Mouse (Mus musculus) kidney, postnatal 0 days (tissue): ENCODE data around the gene Cd248. TPM values are rescaled to one million over a fixed set of nuclear protein-coding genes. Genes with fewer than 3 reads are reported as not detected.

Experiments used
- ATAC-seq: fragments of 200-750 bp; cut with Nextera tagmentation; replicated peaks from 2 replicates; pipeline ENCODE4 v1.8.0; 2017; ENCODE audit warnings: low read depth, moderate number of reproducible peaks, moderate TSS enrichment, moderate library complexity; ENCODE audit not compliant: low FRiP score
- DNase-seq: peaks from one replicate; pipeline ENCODE4 v3.0.0-alpha.2; 2016; ENCODE audit warnings: low spot score
- H3K27ac ChIP-seq: fragments of 300-500 bp; sonication (generic); 2 replicates; pipeline ENCODE4 v1.5.1; 2014; ENCODE audit warnings: mild to moderate bottlenecking
- H3K27me3 ChIP-seq: fragments of 300-500 bp; sonication (generic); 2 replicates; pipeline ENCODE4 v1.6.1; 2014; ENCODE audit warnings: low read length, mixed read lengths; ENCODE audit not compliant: insufficient read depth
- H3K36me3 ChIP-seq: fragments of 300-500 bp; sonication (generic); 2 replicates; pipeline ENCODE4 v1.6.1; 2014; ENCODE audit warnings: low read length, mixed read lengths; ENCODE audit not compliant: insufficient read depth
- H3K4me1 ChIP-seq: fragments of 300-500 bp; sonication (generic); replicated peaks from 2 replicates; pipeline ENCODE4 v1.6.1; 2014; ENCODE audit warnings: antibody characterized with exemption, low read length, mixed read lengths; ENCODE audit not compliant: insufficient read depth
- H3K4me2 ChIP-seq: fragments of 300-500 bp; sonication (generic); 2 replicates; pipeline ENCODE4 v1.6.1; 2014; ENCODE audit warnings: mild to moderate bottlenecking, low read length, moderate library complexity, mixed read lengths
- H3K4me3 ChIP-seq: fragments of 300-500 bp; sonication (generic); replicated peaks from 2 replicates; pipeline ENCODE4 v1.5.1; 2014; ENCODE audit warnings: low read depth, low read length
- H3K9ac ChIP-seq: fragments of 300-500 bp; sonication (generic); 2 replicates; pipeline ENCODE4 v1.6.1; 2014; ENCODE audit warnings: low read depth, low read length
- H3K9me3 ChIP-seq: fragments of 300-500 bp; sonication (generic); replicated peaks from 2 replicates; pipeline ENCODE4 v1.6.1; 2016; ENCODE audit warnings: low read length, inconsistent platforms, mixed read lengths
- CTCF ChIP-seq: IDR thresholded peaks from 2 replicates; pipeline ENCODE4 v1.5.1; 2016; ENCODE audit warnings: antibody characterized with exemption, low read depth, mild to moderate bottlenecking, moderate library complexity
- WGBS: fragments of 180-500 bp; shearing (Covaris S2); extraction: QIAGEN DNeasy Blood & Tissue Kit; methylation state at CpG from one replicate; pipeline ENCODE4 v1.1.7; 2014; 5-methylcytosine and 5-hydroxymethylcytosine counted together
- polyA plus RNA-seq: library from polyadenylated mRNA; unstranded; fragments of >200 nt; fragmentation: Nextera tagmentation; extraction: Ambion mirVana; gene quantifications from 2 replicates; pipeline ENCODE4 v1.2.1, GENCODE M21; 2015

Cd248 gene
- 35.0 and 40.6 TPM in 2 replicates for polyA plus RNA-seq

GRCm38 (mm10) chr19:5067867-5068569 lies at the start of gene Cd248:
TSS of gene Cd248 (plus strand) at chr19:5068078.
- DNase-seq (peak; percentile 82), ATAC-seq (0 out of 2 replicates have a peak, but pooled peaks have one; percentile 11)
- Histone ChIP-seq H3K27ac (peak within 1 kb of the TSS; percentile 70), H3K27me3 (no peaks in the 10 kb centered on the region), H3K36me3 (no peaks in the 10 kb centered on the region), H3K9ac (peak within 1 kb of the TSS; percentile 64), H3K4me2 (peak within 1 kb of the TSS; percentile 86), H3K4me3 (peak within 1 kb of the TSS; percentile 50), H3K9me3 (no peaks in the 10 kb centered on the region), H3K4me1 (peaks cover 27% of the 10 kb centered on the region)
- TF ChIP-seq CTCF = no peak
- 2% methylated on average over 53 of the region's 56 CpGs for WGBS

- ATAC-seq = no peak
- Histone ChIP-seq H3K4me3 (no peak overlapping the region), H3K4me1 (peaks cover 7% of the 10 kb centered on the region; the same call in 1 of the 2 replicates)
These were observed 49.7 kb upstream of the Cd248 start for GRCm38 (mm10) chr19:5018191-5018590.

GRCm38 (mm10) chr19:5021416-5021815 lies 46.5 kb upstream of the Cd248 start:
- Histone ChIP-seq H3K9ac (no peak overlapping the region), H3K27me3 (no peaks in the 10 kb centered on the region), H3K36me3 (0 out of 2 replicates have a peak, but pooled peaks cover 4% of the 10 kb centered on the region), H3K4me2 (no peak overlapping the region), H3K27ac (no peak overlapping the region), H3K4me1 (peaks cover 3% of the 10 kb centered on the region; the same call in 1 of the 2 replicates), H3K4me3 (no peak overlapping the region), H3K9me3 (no peaks in the 10 kb centered on the region)
- no peak for DNase-seq
- 77% methylated on average over 2 of the region's 2 CpGs for WGBS
- no peak for TF ChIP-seq CTCF
- no peak for ATAC-seq

More at GRCm38 (mm10) chr19:5018191-5018590, 49.7 kb upstream of the Cd248 start:
- Histone ChIP-seq H3K9ac (no peak overlapping the region), H3K4me2 (no peak overlapping the region), H3K36me3 (no peaks in the 10 kb centered on the region), H3K27me3 (no peaks in the 10 kb centered on the region), H3K27ac (no peak overlapping the region), H3K9me3 (no peaks in the 10 kb centered on the region)
- DNase-seq = no peak
- TF ChIP-seq CTCF = no peak
- WGBS = 86% methylated on average over 3 of the region's 3 CpGs

GRCm38 (mm10) chr19:5023621-5024479 lies 44.0 kb upstream of the Cd248 start, which contains the start of gene Slc29a2:
TSS of gene Slc29a2 (plus strand) at chr19:5023860.
- Histone ChIP-seq H3K4me1 (no peaks in the 10 kb centered on the region), H3K4me2 (peak within 1 kb of the TSS; percentile 87), H3K4me3 (peak within 1 kb of the TSS; percentile 53), H3K9ac (peak within 1 kb of the TSS; percentile 62), H3K27me3 (no peaks in the 10 kb centered on the region), H3K27ac (peak within 1 kb of the TSS; percentile 62), H3K36me3 (0 out of 2 replicates have a peak, but pooled peaks cover 6% of the 10 kb centered on the region), H3K9me3 (no peaks in the 10 kb centered on the region)
- peak; percentile 13; the same call in 1 of the 2 replicates for TF ChIP-seq CTCF
- DNase-seq (peak; percentile 96), ATAC-seq (peak; percentile 97)
- under 1% methylated on average over 62 of the region's 62 CpGs for WGBS

- H3K27ac ChIP-seq = no peak overlapping the region
- no peaks in the 10 kb centered on the region for H3K4me1 ChIP-seq
- H3K9ac ChIP-seq = no peak overlapping the region
- H3K4me2 ChIP-seq = no peak overlapping the region
- DNase-seq = no peak
- no peaks in the 10 kb centered on the region for H3K27me3 ChIP-seq
- no peak overlapping the region for H3K4me3 ChIP-seq
- H3K9me3 ChIP-seq = no peaks in the 10 kb centered on the region
- no peak for ATAC-seq
- TF ChIP-seq CTCF = no peak
- 84% methylated on average over 8 of the region's 8 CpGs for WGBS
- 0 out of 2 replicates have a peak, but pooled peaks cover 15% of the 10 kb centered on the region for H3K36me3 ChIP-seq
These were observed 41.8 kb upstream of the Cd248 start for GRCm38 (mm10) chr19:5026111-5026510.

GRCm38 (mm10) chr19:5032686-5033085 lies 35.2 kb upstream of the Cd248 start:
- Histone ChIP-seq H3K36me3 (0 out of 2 replicates have a peak, but pooled peaks cover 13% of the 10 kb centered on the region), H3K9me3 (no peaks in the 10 kb centered on the region), H3K4me1 (no peaks in the 10 kb centered on the region), H3K9ac (no peak overlapping the region), H3K4me2 (no peak overlapping the region), H3K27ac (no peak overlapping the region), H3K27me3 (no peaks in the 10 kb centered on the region), H3K4me3 (no peak overlapping the region)
- TF ChIP-seq CTCF = no peak
- ATAC-seq = no peak
- WGBS = 73% methylated on average over 3 of the region's 3 CpGs
- no peak for DNase-seq
